Mouse (Mus musculus): ENCODE results near the gene Amt.

Gene Amt

DNA sequence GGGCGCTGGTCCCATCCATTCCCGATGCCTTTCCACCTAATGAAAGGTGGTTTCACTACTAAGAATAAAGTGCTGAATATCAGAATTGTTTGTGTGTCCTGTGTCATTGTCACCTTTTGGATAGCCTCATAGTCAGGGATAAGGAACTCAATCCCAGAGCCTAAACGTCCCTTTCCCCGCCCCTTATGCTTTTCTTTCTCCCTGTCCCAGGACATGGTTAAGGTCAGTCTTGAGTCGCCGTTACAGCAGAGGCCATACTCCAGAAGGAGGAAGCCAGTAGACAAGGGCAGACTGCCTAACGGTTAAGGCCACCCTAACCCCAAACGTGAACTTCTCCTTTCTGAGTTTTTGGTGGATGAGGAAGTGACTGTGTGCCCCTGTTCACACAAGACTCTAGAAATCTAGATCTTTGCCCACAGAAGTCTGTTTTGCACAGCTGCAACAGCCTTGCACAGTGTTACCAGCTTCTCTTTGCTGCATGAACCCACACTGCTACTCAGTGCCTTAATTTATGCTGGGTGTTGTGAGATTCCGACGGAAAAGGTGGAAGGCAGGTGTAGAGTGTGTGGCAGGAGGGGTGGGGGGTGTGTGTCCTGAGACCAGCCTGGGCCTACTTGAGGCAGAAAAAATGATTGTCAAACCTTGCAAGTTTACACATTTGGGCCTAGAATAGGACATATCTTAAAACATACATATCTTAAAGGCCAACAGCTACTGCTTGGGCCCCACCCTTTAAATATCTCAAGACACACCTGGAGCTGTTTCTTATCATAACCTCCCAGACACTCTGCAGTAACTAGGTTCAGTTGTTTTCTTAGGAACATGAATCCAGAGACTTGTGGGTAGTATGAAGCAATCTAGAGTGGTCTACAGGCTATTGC lies 43.8 kb downstream of the Amt start:
- DNase-seq = no peak

DNA sequence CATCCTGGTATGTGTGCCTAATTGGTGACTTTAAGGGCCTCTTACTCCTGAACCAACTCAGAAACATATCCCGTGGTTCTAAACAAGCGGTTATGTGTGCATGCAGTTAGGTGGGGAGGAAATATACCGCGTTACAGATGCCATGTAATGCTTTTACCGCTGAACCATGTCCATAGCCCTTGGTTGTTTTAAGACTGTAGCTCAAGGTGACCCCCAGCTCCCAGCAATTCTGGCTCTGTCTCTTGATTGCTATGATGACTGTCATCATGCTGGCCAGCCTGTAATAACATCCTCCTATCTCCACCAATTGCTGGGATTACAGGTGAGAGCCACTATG lies 44.5 kb downstream of the Amt start:
- no peak for DNase-seq

DNA sequence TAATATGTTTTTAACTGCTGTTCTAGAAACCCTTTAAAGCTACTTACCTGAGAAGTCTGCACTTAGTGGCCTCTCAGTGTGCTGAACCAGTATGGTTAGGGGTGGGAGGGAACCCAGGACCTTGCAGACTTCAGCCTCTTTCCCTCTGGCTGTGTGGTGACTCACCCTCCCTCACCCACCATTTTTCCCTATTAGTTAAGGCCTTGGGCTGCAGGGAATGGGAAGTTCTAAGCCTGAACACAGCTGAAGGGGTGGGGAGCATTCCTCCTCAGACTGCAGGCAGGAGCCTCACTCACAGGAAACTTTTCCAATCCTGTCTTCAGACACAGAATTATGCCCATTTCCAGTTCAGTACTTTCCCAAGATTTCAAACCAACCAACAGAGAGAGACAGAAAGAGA lies 45.1 kb downstream of the Amt start:
- DNase-seq = no peak

DNA sequence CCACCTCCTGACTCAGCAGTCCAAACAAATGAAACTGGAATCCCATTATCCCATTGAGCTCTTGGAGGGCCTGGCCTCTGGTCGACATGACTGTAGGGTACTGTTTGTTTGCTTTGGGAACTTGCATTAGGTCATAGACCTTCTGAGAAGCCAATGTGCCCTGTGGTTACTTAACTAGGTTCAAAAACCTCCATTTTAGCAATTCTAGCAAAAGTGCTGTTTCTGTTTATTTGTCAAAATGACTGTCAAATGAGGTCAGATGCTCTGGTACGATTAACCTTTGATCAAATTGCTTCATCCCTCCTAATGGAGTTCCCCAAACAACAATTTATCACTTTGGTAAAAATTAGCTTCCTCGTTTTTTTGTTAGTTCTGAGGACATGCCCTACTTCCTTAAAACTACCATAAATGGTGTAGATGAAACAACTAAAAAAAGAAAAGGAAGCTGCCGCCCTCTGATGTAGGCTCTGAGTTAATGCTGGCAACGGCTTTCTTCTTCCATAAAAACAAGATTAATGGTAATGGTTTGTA lies 45.7 kb downstream of the Amt start:
- no peak for DNase-seq

DNA sequence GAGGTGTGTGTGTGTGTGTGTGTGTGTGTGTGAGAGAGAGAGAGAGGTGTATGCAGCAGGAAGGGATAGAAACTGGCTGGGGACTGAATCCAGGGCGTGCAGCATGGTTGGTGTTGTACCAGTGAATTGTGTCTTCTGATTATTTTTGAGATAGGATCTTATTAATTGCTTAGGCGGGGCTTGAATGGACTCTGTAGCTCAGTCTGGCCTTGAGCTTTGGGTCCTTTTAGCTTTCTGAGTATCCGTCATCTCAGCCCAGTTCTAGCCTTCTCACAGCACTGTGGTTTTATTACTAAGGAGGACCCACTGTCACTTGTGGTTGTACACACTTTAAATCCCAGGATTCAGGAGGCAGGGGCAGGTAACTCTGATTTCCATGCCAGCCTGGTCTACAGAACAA lies 46.7 kb downstream of the Amt start:
- no peak for DNase-seq

DNA sequence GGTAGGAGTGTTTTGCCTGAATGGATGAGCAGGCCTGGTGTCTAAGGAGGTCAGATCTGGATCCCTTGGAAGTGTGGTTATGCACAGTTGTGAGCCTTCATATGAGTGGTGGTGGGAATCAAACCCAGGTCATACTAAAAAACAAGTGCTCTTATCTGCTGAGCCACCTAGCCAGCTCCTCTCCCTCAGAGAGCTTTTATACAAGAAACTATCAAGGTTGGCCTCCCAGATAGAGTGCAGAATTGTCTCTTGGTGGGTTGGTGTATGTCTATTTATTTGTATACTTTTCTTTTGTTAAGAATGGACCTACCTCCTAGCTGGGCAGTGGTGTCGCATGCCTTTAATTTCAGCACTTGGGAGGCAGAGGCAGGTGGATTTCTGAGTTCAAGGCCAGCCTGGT lies 47.2 kb downstream of the Amt start:
- no peak for DNase-seq

DNA sequence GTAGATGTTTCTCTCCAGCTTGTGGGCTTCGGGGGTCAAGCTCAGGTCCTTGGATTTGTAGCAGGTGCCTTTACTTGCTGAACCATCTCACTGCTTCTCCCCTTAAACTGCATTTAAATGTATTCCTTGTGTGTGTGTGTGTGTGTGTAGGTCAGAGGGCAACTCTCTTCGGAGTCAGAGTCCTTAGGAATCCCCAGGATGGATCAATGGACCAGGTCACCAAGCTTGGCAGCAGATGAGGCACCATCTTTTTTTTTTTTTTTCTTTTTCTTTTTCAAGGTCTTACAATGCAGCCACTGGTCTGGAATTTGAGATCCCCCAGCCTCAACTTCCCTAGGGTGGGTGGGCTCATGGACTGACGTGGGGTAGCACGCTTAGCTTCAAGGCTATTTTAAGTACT lies 47.8 kb downstream of the Amt start:
- DNase-seq = no peak

DNA sequence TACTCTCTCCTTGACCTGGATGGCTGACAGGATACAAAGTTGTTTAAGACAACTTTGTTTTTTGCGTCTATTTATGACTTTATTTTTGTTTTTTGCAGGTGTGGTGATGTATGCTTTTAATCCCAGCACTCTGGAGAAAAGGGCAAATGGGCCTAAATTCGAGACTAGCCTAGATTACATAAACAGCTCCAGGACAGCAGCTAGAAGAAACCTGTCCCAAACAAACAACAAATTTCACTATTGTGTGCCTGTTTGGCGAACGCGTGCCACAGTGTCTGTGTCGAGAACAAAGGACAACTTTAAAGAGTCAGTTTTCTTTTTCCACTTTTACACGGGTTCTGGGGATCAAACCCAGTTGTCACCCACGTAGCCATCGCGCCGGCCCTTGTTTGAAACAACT lies 50.4 kb downstream of the Amt start:
- DNase-seq = no peak

DNA sequence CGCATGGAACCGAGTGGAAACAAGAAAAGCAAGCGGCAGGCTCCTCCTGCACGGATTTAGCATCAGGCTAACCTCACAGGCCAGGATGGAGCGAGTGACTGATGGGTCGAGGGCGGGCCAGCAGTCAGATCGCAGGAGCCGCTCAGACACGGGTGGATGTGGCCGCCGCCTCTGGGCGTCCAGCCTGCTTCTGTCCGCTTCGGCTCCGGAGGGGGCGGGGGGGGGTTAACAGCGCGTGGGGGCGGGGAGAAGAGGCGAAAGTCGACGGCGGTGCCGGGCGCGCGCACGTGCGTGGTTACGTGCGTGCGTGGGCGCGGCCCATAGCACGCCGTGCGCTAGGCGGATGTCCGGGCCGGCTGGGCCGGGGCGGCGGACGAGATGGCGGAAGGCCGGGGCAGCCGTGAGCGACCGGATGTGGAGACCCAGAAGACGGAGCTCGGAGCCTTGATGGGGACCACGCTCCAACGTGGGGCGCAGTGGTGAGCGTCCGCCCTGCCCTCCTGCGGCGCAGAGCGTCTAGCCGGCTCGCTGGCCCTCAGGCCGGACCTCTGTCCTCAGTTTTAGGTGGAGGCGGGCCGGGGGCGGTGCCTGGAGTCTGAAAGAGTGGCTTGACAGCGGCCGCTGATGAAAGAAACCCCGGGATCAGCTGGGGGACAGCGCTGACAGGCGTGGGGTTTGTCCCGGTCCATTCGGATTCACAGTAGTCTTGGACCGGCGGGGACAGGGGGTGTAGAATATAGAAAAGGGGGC lies 51.1 kb downstream of the Amt start, which contains the start of gene Usp4:
Gene Usp4, plus strand, starts transcription at position 314 of the 750 bp plus-strand sequence.
- peak; percentile 84 to 94 for DNase-seq

DNA sequence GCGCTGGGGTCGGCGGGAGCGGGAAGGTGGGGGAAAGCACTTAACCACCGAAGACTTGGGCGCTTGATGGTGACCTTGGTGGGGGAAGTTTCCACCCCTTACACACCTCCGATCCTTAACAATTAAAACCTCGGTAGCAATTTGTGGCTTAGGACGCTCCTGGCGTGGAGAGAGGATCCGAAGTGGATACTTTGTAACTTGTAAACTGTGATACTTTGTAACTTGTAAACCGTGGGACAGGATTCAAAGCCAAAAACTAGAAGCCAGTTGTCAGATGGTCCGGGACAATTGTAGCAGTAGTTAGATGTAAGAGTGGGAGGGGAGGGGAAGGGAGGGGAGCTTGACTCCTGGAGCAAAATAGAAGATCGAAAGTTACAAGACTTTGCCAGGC lies 51.6 kb downstream of the Amt start:
- no peak for DNase-seq

DNA sequence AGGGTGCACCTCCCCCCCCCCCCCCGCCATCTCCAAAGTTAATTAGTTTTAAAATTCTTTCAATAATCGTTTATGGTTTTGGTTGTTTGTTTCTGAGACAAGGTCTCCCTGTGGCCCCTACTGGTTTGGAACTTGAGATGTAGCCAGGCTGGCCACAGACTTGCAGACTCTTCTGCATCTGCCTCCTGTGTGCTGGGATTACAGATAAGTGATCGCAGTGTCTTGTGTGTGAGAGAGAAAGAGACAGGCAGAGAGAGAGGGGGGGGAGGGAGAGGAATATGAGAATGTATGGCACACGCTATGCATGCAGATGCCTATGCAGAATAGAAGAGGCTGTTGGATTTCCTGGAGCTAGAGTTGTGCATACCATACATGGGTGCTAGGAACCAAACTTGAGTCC lies 53.1 kb downstream of the Amt start:
- DNase-seq = no peak

Data from cerebellum, adult 18-20 months (tissue).